Mouse (Mus musculus): ENCODE measurements around the gene Gpc5. TPM values are rescaled to one million over a fixed set of nuclear protein-coding genes. Genes with fewer than 3 reads are reported as not detected.

Gpc5 gene
- polyA plus RNA-seq, 1 experiment, result not detected

DNA sequence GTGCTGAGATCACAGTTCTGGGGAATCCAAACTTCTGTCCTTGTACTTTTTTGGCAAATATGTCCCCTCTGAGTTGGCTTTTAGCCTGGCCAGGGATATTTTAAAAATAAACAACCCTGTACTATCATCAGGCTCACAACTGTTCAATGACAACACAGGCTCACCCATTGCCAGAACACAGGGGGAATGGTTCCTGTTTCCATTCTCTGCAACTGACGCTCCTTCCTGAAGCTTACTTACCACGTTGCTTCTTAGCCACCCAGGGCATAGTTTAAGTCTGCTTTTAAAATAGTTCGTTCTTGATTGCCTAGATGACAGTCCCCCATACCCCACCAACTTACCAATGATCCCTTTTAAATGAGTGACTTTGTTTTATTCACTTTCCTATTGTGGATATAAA, 299.8 kb downstream of the Gpc5 start:
- H3K9me3 ChIP-seq (ENCODE audit: control insufficient read depth, low read length), result no peaks in the 10 kb centered on the region
- TF ChIP-seq TAL1 (IDR thresholded peaks at IDR 0.05; ENCODE audit: low read length) (no peak), GATA1 (IDR thresholded peaks at IDR 0.05; ENCODE audit: low read length) (no peak)
- no peaks in the 10 kb centered on the region for H3K27me3 ChIP-seq (ENCODE audit: control insufficient read depth)
- no peaks in the 10 kb centered on the region for H3K36me3 ChIP-seq (ENCODE audit: control insufficient read depth)
- no peaks in the 10 kb centered on the region for H3K4me1 ChIP-seq (ENCODE audit: control insufficient read depth)
- no peak overlapping the region for H3K4me3 ChIP-seq (replicated peaks)

DNA sequence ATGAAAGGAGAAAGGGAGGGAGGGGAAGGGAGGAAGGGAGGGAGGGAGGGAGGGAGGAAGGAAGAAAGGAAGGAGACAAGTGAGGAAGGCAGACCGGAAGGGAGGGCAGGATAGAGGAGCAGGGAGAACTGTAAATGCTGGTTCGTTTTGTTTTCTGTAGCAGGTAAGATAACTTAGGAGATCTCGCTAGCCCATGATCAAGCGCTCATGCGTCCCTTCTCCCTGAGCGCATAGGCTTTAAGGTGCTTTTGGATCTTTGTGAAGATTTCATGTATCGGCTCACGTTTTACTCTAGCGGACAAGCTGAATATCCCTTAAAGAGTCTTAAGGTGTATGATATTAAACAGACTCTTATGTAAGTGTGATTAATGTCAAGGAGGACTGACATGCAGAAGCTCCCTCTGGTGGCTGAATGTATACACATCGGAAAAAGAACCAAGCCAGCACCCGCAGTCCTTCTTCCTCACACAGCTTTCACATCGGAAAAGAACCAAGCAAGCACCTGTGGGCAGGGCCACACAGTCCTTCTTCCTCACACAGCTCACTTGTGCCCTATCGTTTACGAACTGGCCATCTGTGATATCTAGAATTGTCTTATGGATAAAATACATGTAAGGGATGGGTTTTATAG, 301.0 kb downstream of the Gpc5 start:
- Histone ChIP-seq H3K4me3 (replicated peaks) (no peak overlapping the region), H3K27me3 (ENCODE audit: control insufficient read depth) (no peaks in the 10 kb centered on the region), H3K4me1 (ENCODE audit: control insufficient read depth) (no peaks in the 10 kb centered on the region), H3K36me3 (ENCODE audit: control insufficient read depth) (no peaks in the 10 kb centered on the region), H3K9me3 (ENCODE audit: control insufficient read depth, low read length) (no peaks in the 10 kb centered on the region)
- TF ChIP-seq GATA1 (IDR thresholded peaks at IDR 0.05; ENCODE audit: low read length) (no peak), TAL1 (IDR thresholded peaks at IDR 0.05; ENCODE audit: low read length) (no peak)

DNA sequence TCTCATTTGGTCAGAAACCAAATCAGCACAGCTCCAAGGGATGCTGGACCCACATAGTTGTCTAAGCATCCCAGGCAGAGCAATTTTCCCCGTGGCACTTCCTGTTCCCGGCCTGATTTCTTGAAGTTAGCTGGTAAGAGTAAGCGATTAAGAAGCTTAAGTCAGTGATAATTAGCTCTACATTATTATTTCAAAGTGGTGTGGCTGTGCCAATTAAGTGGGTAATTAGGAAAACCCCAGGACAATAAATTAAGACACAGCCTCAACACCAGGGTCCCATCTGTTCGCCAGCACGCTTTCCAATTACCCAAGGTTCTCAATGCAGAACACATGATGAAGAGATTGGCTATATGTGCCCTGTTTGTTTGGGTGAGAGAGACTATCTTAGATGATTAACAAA, 314.6 kb downstream of the Gpc5 start:
- Histone ChIP-seq H3K9me3 (ENCODE audit: control insufficient read depth, low read length) (no peaks in the 10 kb centered on the region), H3K4me1 (ENCODE audit: control insufficient read depth) (no peaks in the 10 kb centered on the region), H3K27me3 (ENCODE audit: control insufficient read depth) (no peaks in the 10 kb centered on the region), H3K36me3 (ENCODE audit: control insufficient read depth) (no peaks in the 10 kb centered on the region), H3K4me3 (replicated peaks) (no peak overlapping the region)
- TF ChIP-seq TAL1 (IDR thresholded peaks at IDR 0.05; ENCODE audit: low read length) (no peak), GATA1 (IDR thresholded peaks at IDR 0.05; ENCODE audit: low read length) (no peak)

DNA sequence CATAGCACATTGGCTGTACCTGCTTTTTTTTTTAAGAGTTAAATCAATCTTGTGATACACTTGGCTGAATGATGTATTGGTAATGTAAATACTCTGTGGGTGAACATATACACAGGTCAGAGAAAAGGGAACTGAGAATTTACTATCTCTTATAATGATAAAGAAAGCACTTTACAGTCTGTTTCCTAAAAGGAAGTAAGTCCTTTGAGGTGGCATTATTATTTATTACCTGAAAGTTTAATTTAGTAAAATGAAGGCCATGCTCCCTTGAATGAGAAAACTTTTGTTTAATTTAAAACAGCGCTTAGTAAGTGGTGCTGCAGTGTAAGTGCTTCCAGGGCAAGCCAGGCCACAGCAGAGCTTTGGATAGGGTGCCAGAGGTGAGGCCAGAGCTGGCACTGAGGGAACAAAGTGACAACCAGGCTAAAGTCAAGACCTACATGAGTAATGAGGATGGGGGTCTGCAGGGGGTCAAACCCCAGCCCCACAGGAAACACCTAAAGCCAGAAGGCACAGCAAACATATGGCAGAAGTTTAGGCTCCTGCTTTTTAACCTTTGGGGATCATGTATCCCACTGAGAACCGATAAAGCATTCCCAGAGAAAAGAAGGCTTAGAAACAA, 315.4 kb downstream of the Gpc5 start:
- no peaks in the 10 kb centered on the region for H3K9me3 ChIP-seq (ENCODE audit: control insufficient read depth, low read length)
- no peak overlapping the region for H3K4me3 ChIP-seq (replicated peaks)
- H3K4me1 ChIP-seq (ENCODE audit: control insufficient read depth), result no peaks in the 10 kb centered on the region
- TF ChIP-seq TAL1 (IDR thresholded peaks at IDR 0.05; ENCODE audit: low read length) (no peak), GATA1 (IDR thresholded peaks at IDR 0.05; ENCODE audit: low read length) (no peak)
- H3K27me3 ChIP-seq (ENCODE audit: control insufficient read depth), result no peaks in the 10 kb centered on the region
- no peaks in the 10 kb centered on the region for H3K36me3 ChIP-seq (ENCODE audit: control insufficient read depth)

DNA sequence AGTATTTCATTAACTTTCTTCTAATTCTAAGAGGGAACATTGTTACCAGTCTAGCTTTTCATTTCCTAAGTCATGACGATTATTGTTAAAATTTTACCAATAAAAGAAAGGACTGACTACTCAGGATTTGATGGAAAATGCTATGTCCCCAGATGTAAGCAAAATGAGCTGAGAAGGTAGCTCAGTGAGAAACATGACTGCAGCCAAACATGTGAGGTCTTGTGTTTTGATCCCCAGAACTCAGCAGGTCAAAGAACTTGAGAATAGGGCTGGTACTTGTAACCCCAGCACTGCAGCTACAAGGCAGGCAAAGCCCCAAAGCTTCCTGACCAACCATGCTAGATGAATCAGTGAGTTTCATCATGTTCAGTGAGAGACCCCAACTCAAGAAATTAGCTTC, 318.9 kb downstream of the Gpc5 start:
- no peak overlapping the region for H3K4me3 ChIP-seq (replicated peaks)
- TF ChIP-seq GATA1 (IDR thresholded peaks at IDR 0.05; ENCODE audit: low read length) (no peak), TAL1 (IDR thresholded peaks at IDR 0.05; ENCODE audit: low read length) (no peak)
- H3K4me1 ChIP-seq (ENCODE audit: control insufficient read depth), result no peaks in the 10 kb centered on the region
- H3K36me3 ChIP-seq (ENCODE audit: control insufficient read depth), result no peaks in the 10 kb centered on the region
- no peaks in the 10 kb centered on the region for H3K9me3 ChIP-seq (ENCODE audit: control insufficient read depth, low read length)
- H3K27me3 ChIP-seq (ENCODE audit: control insufficient read depth), result no peaks in the 10 kb centered on the region

DNA sequence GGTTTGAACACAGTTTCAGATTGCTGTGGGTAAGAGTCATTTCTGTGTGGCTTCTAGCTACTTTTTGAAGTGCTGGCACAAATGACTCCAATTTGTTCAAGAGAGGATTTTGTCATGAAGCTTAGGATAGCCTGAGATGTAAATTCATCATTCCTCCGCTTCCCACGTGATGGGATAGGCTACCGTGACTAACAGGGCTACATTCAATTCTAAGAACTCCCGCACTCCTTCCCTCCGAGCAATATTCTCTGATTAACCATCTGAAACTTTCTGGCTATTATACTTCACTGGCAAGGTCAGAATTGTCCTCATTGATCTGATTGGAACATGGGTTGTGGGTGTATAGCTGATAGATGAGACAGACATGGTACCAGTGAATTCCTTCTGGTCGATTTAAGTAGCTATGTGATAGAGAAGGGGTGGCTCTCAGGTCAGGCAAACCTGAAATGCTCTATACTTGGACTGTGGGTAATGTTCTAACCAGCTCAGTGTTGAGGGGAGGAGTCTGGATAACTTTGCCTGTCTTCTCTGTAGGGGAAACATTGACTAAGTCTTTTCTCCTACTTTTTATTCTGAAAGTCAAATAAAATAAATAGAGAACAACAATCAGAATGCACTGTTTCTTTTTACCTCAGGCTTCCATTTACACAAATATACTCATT, 319.6 kb downstream of the Gpc5 start:
- H3K9me3 ChIP-seq (ENCODE audit: control insufficient read depth, low read length), result no peaks in the 10 kb centered on the region
- TF ChIP-seq TAL1 (IDR thresholded peaks at IDR 0.05; ENCODE audit: low read length) (no peak), GATA1 (IDR thresholded peaks at IDR 0.05; ENCODE audit: low read length) (no peak)
- no peaks in the 10 kb centered on the region for H3K36me3 ChIP-seq (ENCODE audit: control insufficient read depth)
- H3K4me1 ChIP-seq (ENCODE audit: control insufficient read depth), result no peaks in the 10 kb centered on the region
- no peaks in the 10 kb centered on the region for H3K27me3 ChIP-seq (ENCODE audit: control insufficient read depth)
- H3K4me3 ChIP-seq (replicated peaks), result no peak overlapping the region

DNA sequence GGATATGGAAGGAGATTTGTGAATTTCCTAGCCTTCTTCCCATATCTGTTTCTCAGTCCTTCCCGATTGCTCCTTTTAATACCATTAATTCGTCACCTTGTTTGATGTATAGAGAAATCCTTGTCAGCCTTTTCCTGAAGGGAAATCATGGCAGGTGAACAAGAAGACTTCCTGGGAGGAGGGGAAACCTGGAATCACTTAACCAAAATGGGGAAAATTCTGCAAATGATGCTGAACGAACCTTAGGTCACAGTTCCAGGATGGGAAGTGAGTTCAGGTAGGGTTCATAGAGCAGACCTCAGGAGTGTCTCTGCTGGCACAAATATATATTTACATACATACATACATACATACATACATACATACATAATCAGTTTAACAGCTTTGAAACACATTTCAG, 320.8 kb downstream of the Gpc5 start:
- no peak for TF ChIP-seq TAL1 (IDR thresholded peaks at IDR 0.05; ENCODE audit: low read length)
- TF ChIP-seq GATA1 (IDR thresholded peaks at IDR 0.05; ENCODE audit: low read length), result no peak
- Histone ChIP-seq H3K4me1 (ENCODE audit: control insufficient read depth) (no peaks in the 10 kb centered on the region), H3K4me3 (replicated peaks) (no peak overlapping the region), H3K36me3 (ENCODE audit: control insufficient read depth) (no peaks in the 10 kb centered on the region), H3K27me3 (ENCODE audit: control insufficient read depth) (no peaks in the 10 kb centered on the region), H3K9me3 (ENCODE audit: control insufficient read depth, low read length) (no peaks in the 10 kb centered on the region)

DNA sequence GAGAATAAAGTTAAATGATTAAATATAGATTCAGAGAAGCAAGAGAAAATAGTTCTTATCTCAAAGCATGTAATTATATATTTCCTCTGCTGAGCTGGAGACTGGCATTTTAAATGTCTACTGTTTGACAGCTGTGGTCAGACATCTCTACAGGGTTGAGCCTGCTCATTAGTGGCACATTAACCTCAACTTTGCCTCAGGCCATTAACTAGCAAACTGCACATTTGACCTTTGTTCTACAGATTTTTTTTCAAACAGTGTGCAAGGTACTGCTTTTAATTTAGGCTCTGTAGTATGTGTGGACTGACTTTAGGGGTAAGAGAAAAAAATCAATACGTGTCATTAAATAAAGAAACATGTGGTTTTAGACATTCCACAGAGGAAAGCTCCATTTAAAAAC, 321.4 kb downstream of the Gpc5 start:
- Histone ChIP-seq H3K9me3 (ENCODE audit: control insufficient read depth, low read length) (no peaks in the 10 kb centered on the region), H3K36me3 (ENCODE audit: control insufficient read depth) (no peaks in the 10 kb centered on the region), H3K27me3 (ENCODE audit: control insufficient read depth) (no peaks in the 10 kb centered on the region), H3K4me1 (ENCODE audit: control insufficient read depth) (no peaks in the 10 kb centered on the region), H3K4me3 (replicated peaks) (no peak overlapping the region)
- TF ChIP-seq TAL1 (IDR thresholded peaks at IDR 0.05; ENCODE audit: low read length) (no peak), GATA1 (IDR thresholded peaks at IDR 0.05; ENCODE audit: low read length) (no peak)

DNA sequence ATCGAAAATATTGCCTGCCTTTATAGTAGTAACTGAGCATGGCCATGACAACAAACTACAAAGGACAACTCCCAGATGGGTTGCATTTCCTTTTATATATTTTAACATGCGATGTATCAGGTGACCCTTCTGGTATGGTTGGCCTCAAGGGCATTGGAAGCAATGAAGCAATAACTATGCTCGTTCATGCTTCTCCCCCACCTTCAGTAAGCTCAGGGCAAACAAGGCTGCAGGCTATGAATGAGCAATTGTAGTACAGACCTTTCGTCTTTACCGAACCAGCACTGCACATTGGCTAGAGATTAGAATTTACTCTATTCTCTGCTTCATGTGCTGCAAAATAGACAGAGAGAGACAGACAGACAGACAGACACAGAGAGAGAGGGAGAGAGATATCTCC, 322.5 kb downstream of the Gpc5 start:
- no peaks in the 10 kb centered on the region for H3K4me1 ChIP-seq (ENCODE audit: control insufficient read depth)
- no peaks in the 10 kb centered on the region for H3K9me3 ChIP-seq (ENCODE audit: control insufficient read depth, low read length)
- no peaks in the 10 kb centered on the region for H3K27me3 ChIP-seq (ENCODE audit: control insufficient read depth)
- TF ChIP-seq TAL1 (IDR thresholded peaks at IDR 0.05; ENCODE audit: low read length) (no peak), GATA1 (IDR thresholded peaks at IDR 0.05; ENCODE audit: low read length) (no peak)
- no peaks in the 10 kb centered on the region for H3K36me3 ChIP-seq (ENCODE audit: control insufficient read depth)
- H3K4me3 ChIP-seq (replicated peaks), result no peak overlapping the region
